Mouse (Mus musculus): ENCODE results near the gene AC129217.1. TPM values are rescaled to one million over a fixed set of nuclear protein-coding genes. Genes with fewer than 3 reads are reported as not detected.

AC129217.1 gene
- polyA plus RNA-seq, 1 experiment from 2014 or later, result not detected

- peaks cover 3% of the 10 kb centered on the region for H3K4me1 ChIP-seq (replicated peaks; ENCODE audit: control insufficient read depth, insufficient read depth, low read length)
- H3K36me3 ChIP-seq (ENCODE audit: control insufficient read depth, insufficient read depth, low read length), result no peaks in the 10 kb centered on the region
- H3K4me3 ChIP-seq (ENCODE audit: low read depth, low read length), result peak overlapping the region; percentile 55
- WGBS, result 63% methylated on average over 9 of the region's 9 CpGs
- peak; percentile 65 for ATAC-seq (ENCODE audit: low FRiP score)
- H3K27ac ChIP-seq (ENCODE audit: low read depth, low read length), result no peak overlapping the region
- H3K9ac ChIP-seq (ENCODE audit: low read depth, low read length), result peak overlapping the region; percentile 35; the same call in 1 of the 2 replicates
- no peaks in the 10 kb centered on the region for H3K27me3 ChIP-seq (ENCODE audit: control insufficient read depth, insufficient read depth, low read length)
- no peak for DNase-seq (ENCODE audit: low spot score)
- H3K9me3 ChIP-seq (ENCODE audit: control insufficient read depth, low read length), result no peaks in the 10 kb centered on the region
- H3K4me2 ChIP-seq (replicated peaks; ENCODE audit: low read depth, low read length), result peak overlapping the region; percentile 89; the same call in 1 of the 2 replicates
Measured at GRCm38 (mm10) chr19:8870838-8871237, 41.3 kb downstream of the AC129217.1 start.

- peak within 1 kb of the TSS; percentile 90 for H3K9ac ChIP-seq (ENCODE audit: low read depth, low read length)
- peak within 1 kb of the TSS; percentile 24 for H3K27ac ChIP-seq (ENCODE audit: low read depth, low read length)
- ATAC-seq (ENCODE audit: low FRiP score), result peak; percentile 99
- DNase-seq (ENCODE audit: low spot score), result peak; percentile 95
- WGBS, result 2% methylated on average over 59 of the region's 59 CpGs
- peaks cover 3% of the 10 kb centered on the region for H3K4me1 ChIP-seq (replicated peaks; ENCODE audit: control insufficient read depth, insufficient read depth, low read length)
- H3K9me3 ChIP-seq (ENCODE audit: control insufficient read depth, low read length), result no peaks in the 10 kb centered on the region
- peak within 1 kb of the TSS; percentile 55 for H3K4me3 ChIP-seq (ENCODE audit: low read depth, low read length)
- H3K4me2 ChIP-seq (replicated peaks; ENCODE audit: low read depth, low read length), result peak within 1 kb of the TSS; percentile 89
- no peaks in the 10 kb centered on the region for H3K36me3 ChIP-seq (ENCODE audit: control insufficient read depth, insufficient read depth, low read length)
- no peaks in the 10 kb centered on the region for H3K27me3 ChIP-seq (ENCODE audit: control insufficient read depth, insufficient read depth, low read length)
Measured at GRCm38 (mm10) chr19:8871267-8872186, 42.0 kb downstream of the AC129217.1 start, which contains the start of gene Ubxn1. Gene Ubxn1, plus strand, starts transcription at chr19:8871496.

- H3K27me3 ChIP-seq (ENCODE audit: control insufficient read depth, insufficient read depth, low read length), result no peaks in the 10 kb centered on the region
- H3K4me1 ChIP-seq (replicated peaks; ENCODE audit: control insufficient read depth, insufficient read depth, low read length), result peaks cover 3% of the 10 kb centered on the region
- peak overlapping the region; percentile 90 for H3K9ac ChIP-seq (ENCODE audit: low read depth, low read length)
- H3K36me3 ChIP-seq (ENCODE audit: control insufficient read depth, insufficient read depth, low read length), result no peaks in the 10 kb centered on the region
- H3K27ac ChIP-seq (ENCODE audit: low read depth, low read length), result no peak overlapping the region
- no peak for DNase-seq (ENCODE audit: low spot score)
- 77% methylated on average over 10 of the region's 10 CpGs for WGBS
- H3K4me2 ChIP-seq (replicated peaks; ENCODE audit: low read depth, low read length), result peak overlapping the region; percentile 89
- H3K9me3 ChIP-seq (ENCODE audit: control insufficient read depth, low read length), result no peaks in the 10 kb centered on the region
- peak overlapping the region; percentile 55 for H3K4me3 ChIP-seq (ENCODE audit: low read depth, low read length)
- ATAC-seq (ENCODE audit: low FRiP score), result no peak
Measured at GRCm38 (mm10) chr19:8872266-8872840, 42.8 kb downstream of the AC129217.1 start.

- H3K9ac ChIP-seq (ENCODE audit: low read depth, low read length), result no peak overlapping the region
- no peak overlapping the region for H3K4me3 ChIP-seq (ENCODE audit: low read depth, low read length)
- no peak overlapping the region for H3K27ac ChIP-seq (ENCODE audit: low read depth, low read length)
- H3K9me3 ChIP-seq (ENCODE audit: control insufficient read depth, low read length), result no peaks in the 10 kb centered on the region
- no peaks in the 10 kb centered on the region for H3K27me3 ChIP-seq (ENCODE audit: control insufficient read depth, insufficient read depth, low read length)
- 95% methylated on average over 7 of the region's 7 CpGs for WGBS
- no peak overlapping the region for H3K4me2 ChIP-seq (replicated peaks; ENCODE audit: low read depth, low read length)
- H3K4me1 ChIP-seq (replicated peaks; ENCODE audit: control insufficient read depth, insufficient read depth, low read length), result peaks cover 3% of the 10 kb centered on the region
- no peaks in the 10 kb centered on the region for H3K36me3 ChIP-seq (ENCODE audit: control insufficient read depth, insufficient read depth, low read length)
- no peak for ATAC-seq (ENCODE audit: low FRiP score)
- DNase-seq (ENCODE audit: low spot score), result no peak
Measured at GRCm38 (mm10) chr19:8875031-8875430, 45.5 kb downstream of the AC129217.1 start.

GRCm38 (mm10) chr19:8880311-8881033 is 50.9 kb downstream of the AC129217.1 start, which contains the start of gene Uqcc3:
Gene Uqcc3, minus strand, starts transcription at chr19:8880923.
- Histone ChIP-seq H3K4me2 (replicated peaks; ENCODE audit: low read depth, low read length) (peak within 1 kb of the TSS; percentile 83), H3K27me3 (ENCODE audit: control insufficient read depth, insufficient read depth, low read length) (no peaks in the 10 kb centered on the region), H3K27ac (ENCODE audit: low read depth, low read length) (peak within 1 kb of the TSS; percentile 80), H3K36me3 (ENCODE audit: control insufficient read depth, insufficient read depth, low read length) (no peaks in the 10 kb centered on the region), H3K4me3 (ENCODE audit: low read depth, low read length) (peak within 1 kb of the TSS; percentile 82), H3K9ac (ENCODE audit: low read depth, low read length) (peak within 1 kb of the TSS; percentile 91), H3K4me1 (replicated peaks; ENCODE audit: control insufficient read depth, insufficient read depth, low read length) (no peaks in the 10 kb centered on the region), H3K9me3 (ENCODE audit: control insufficient read depth, low read length) (no peaks in the 10 kb centered on the region)
- peak; percentile 88 for DNase-seq (ENCODE audit: low spot score)
- under 1% methylated on average over 42 of the region's 42 CpGs for WGBS
- peak; percentile 97 for ATAC-seq (ENCODE audit: low FRiP score)

- DNase-seq (ENCODE audit: low spot score) (no peak), ATAC-seq (ENCODE audit: low FRiP score) (peak; percentile 14; the same call in 1 of the 2 replicates)
- Histone ChIP-seq H3K4me1 (replicated peaks; ENCODE audit: control insufficient read depth, insufficient read depth, low read length) (no peaks in the 10 kb centered on the region), H3K27me3 (ENCODE audit: control insufficient read depth, insufficient read depth, low read length) (no peaks in the 10 kb centered on the region), H3K27ac (ENCODE audit: low read depth, low read length) (no peak overlapping the region), H3K9me3 (ENCODE audit: control insufficient read depth, low read length) (no peaks in the 10 kb centered on the region), H3K36me3 (ENCODE audit: control insufficient read depth, insufficient read depth, low read length) (no peaks in the 10 kb centered on the region), H3K4me2 (replicated peaks; ENCODE audit: low read depth, low read length) (peak overlapping the region; percentile 83), H3K9ac (ENCODE audit: low read depth, low read length) (0 out of 2 replicates have a peak overlapping the region, but pooled peaks have one; percentile 91), H3K4me3 (ENCODE audit: low read depth, low read length) (peak overlapping the region; percentile 82)
- 23% methylated on average over 3 of the region's 3 CpGs for WGBS
Measured at GRCm38 (mm10) chr19:8881034-8881392, 51.4 kb downstream of the AC129217.1 start.

GRCm38 (mm10) chr19:8883616-8884015 is 54.0 kb downstream of the AC129217.1 start, which contains the start of the genes Lbhd1 and Gm49403:
Gene Lbhd1, plus strand, starts transcription at chr19:8883732.
Gene Gm49403, plus strand, starts transcription at chr19:8883930.
- ATAC-seq (ENCODE audit: low FRiP score) (no peak), DNase-seq (ENCODE audit: low spot score) (no peak)
- Histone ChIP-seq H3K27ac (ENCODE audit: low read depth, low read length) (no peak within 1 kb of the TSS), H3K4me1 (replicated peaks; ENCODE audit: control insufficient read depth, insufficient read depth, low read length) (peaks cover 3% of the 10 kb centered on the region), H3K27me3 (ENCODE audit: control insufficient read depth, insufficient read depth, low read length) (no peaks in the 10 kb centered on the region), H3K4me2 (replicated peaks; ENCODE audit: low read depth, low read length) (no peak within 1 kb of the TSS), H3K4me3 (ENCODE audit: low read depth, low read length) (no peak within 1 kb of the TSS), H3K9ac (ENCODE audit: low read depth, low read length) (no peak within 1 kb of the TSS), H3K36me3 (ENCODE audit: control insufficient read depth, insufficient read depth, low read length) (no peaks in the 10 kb centered on the region), H3K9me3 (ENCODE audit: control insufficient read depth, low read length) (no peaks in the 10 kb centered on the region)
- 89% methylated on average over 3 of the region's 3 CpGs for WGBS

GRCm38 (mm10) chr19:8886916-8887584 is 57.5 kb downstream of the AC129217.1 start:
- Histone ChIP-seq H3K4me1 (replicated peaks; ENCODE audit: control insufficient read depth, insufficient read depth, low read length) (peaks cover 3% of the 10 kb centered on the region), H3K27me3 (ENCODE audit: control insufficient read depth, insufficient read depth, low read length) (no peaks in the 10 kb centered on the region), H3K4me3 (ENCODE audit: low read depth, low read length) (no peak overlapping the region), H3K27ac (ENCODE audit: low read depth, low read length) (no peak overlapping the region), H3K4me2 (replicated peaks; ENCODE audit: low read depth, low read length) (peak overlapping the region; percentile 47; the same call in 1 of the 2 replicates), H3K9me3 (ENCODE audit: control insufficient read depth, low read length) (no peaks in the 10 kb centered on the region), H3K36me3 (ENCODE audit: control insufficient read depth, insufficient read depth, low read length) (no peaks in the 10 kb centered on the region), H3K9ac (ENCODE audit: low read depth, low read length) (peak overlapping the region; percentile 83; the same call in 1 of the 2 replicates)
- 48% methylated on average over 1 of the region's 1 CpGs for WGBS
- no peak for ATAC-seq (ENCODE audit: low FRiP score)
- DNase-seq (ENCODE audit: low spot score), result no peak

All from hindbrain, embryonic 11.5 days (tissue).